Mouse (Mus musculus): ENCODE measurements at regions not wholly inside any gene's neighbourhood (a gene's known extent, or its start where the extent isn't known, plus 50 kb on each side); places are given as distances from the start of the nearest gene placed in this dataset.

DNA sequence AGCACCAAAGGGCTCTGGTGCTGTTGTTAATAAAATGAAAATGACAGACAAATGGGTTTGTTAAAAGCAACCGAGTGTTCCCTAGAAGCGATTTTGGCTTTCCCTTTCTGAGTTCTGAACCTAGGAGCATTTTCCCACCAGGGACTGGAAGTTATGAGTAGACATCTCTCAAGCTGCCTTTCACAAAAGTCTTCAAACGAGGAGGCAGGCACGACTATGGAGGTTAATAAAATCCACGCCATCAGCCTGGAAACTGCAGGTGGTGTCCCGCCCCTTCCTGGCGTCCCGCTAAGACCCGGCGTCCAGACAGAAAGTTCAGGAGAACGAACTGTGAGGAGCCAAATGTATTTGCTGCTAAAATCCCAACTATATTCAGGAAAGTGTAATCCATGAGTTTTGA lies 91.1 kb upstream of the Gas1 start:
- TF ChIP-seq GATA1 (IDR thresholded peaks at IDR 0.05; ENCODE audit: borderline replicate concordance, low read length): no peak
- TF ChIP-seq FLI1 (IDR thresholded peaks at IDR 0.05; ENCODE audit: low read length): no peak

All from megakaryocyte, embryonic 14.5 days (primary cell).